Mouse (Mus musculus): ENCODE data around the gene Dab2ip. TPM values are rescaled to one million over a fixed set of nuclear protein-coding genes. Genes with fewer than 3 reads are reported as not detected.

The Dab2ip gene
- polyA plus RNA-seq, 1 experiment from 2014 or later, result 26.3 TPM

GRCm38 (mm10) chr2:35591961-35592724 is 34.1 kb downstream of the Dab2ip start:
- no peaks in the 10 kb centered on the region for H3K36me3 ChIP-seq (ENCODE audit: insufficient read depth, low read length)
- no peak overlapping the region for H3K4me3 ChIP-seq (ENCODE audit: low read length)
- H3K9me3 ChIP-seq (ENCODE audit: low read length), result no peaks in the 10 kb centered on the region
- H3K4me2 ChIP-seq (replicated peaks; ENCODE audit: low read depth, low read length), result no peak overlapping the region
- no peaks in the 10 kb centered on the region for H3K27me3 ChIP-seq (ENCODE audit: insufficient read depth, low read length)
- no peak for ATAC-seq (ENCODE audit: low FRiP score, low TSS enrichment)
- no peak overlapping the region for H3K9ac ChIP-seq (replicated peaks; ENCODE audit: low read length)
- H3K4me1 ChIP-seq (ENCODE audit: insufficient read depth, low read length), result peaks cover 29% of the 10 kb centered on the region
- WGBS, result 56% methylated on average over 14 of the region's 14 CpGs
- no peak overlapping the region for H3K27ac ChIP-seq (ENCODE audit: low read length)

GRCm38 (mm10) chr2:35592725-35593392 is 34.8 kb downstream of the Dab2ip start:
- no peaks in the 10 kb centered on the region for H3K27me3 ChIP-seq (ENCODE audit: insufficient read depth, low read length)
- H3K27ac ChIP-seq (ENCODE audit: low read length), result no peak overlapping the region
- H3K4me2 ChIP-seq (replicated peaks; ENCODE audit: low read depth, low read length), result no peak overlapping the region
- H3K9ac ChIP-seq (replicated peaks; ENCODE audit: low read length), result no peak overlapping the region
- peaks cover 36% of the 10 kb centered on the region for H3K4me1 ChIP-seq (ENCODE audit: insufficient read depth, low read length)
- no peak overlapping the region for H3K4me3 ChIP-seq (ENCODE audit: low read length)
- H3K9me3 ChIP-seq (ENCODE audit: low read length), result no peaks in the 10 kb centered on the region
- H3K36me3 ChIP-seq (ENCODE audit: insufficient read depth, low read length), result no peaks in the 10 kb centered on the region
- no peak for ATAC-seq (ENCODE audit: low FRiP score, low TSS enrichment)
- WGBS, result 86% methylated on average over 9 of the region's 9 CpGs

GRCm38 (mm10) chr2:35593889-35594288 is 35.8 kb downstream of the Dab2ip start:
- Histone ChIP-seq H3K27me3 (ENCODE audit: insufficient read depth, low read length) (no peaks in the 10 kb centered on the region), H3K36me3 (ENCODE audit: insufficient read depth, low read length) (no peaks in the 10 kb centered on the region), H3K9ac (replicated peaks; ENCODE audit: low read length) (no peak overlapping the region), H3K9me3 (ENCODE audit: low read length) (no peaks in the 10 kb centered on the region), H3K4me3 (ENCODE audit: low read length) (no peak overlapping the region), H3K4me2 (replicated peaks; ENCODE audit: low read depth, low read length) (no peak overlapping the region), H3K4me1 (ENCODE audit: insufficient read depth, low read length) (peaks cover 41% of the 10 kb centered on the region), H3K27ac (ENCODE audit: low read length) (no peak overlapping the region)
- ATAC-seq (ENCODE audit: low FRiP score, low TSS enrichment), result no peak
- 67% methylated on average over 7 of the region's 7 CpGs for WGBS

GRCm38 (mm10) chr2:35595102-35595501 is 37.0 kb downstream of the Dab2ip start:
- no peaks in the 10 kb centered on the region for H3K36me3 ChIP-seq (ENCODE audit: insufficient read depth, low read length)
- no peak overlapping the region for H3K4me3 ChIP-seq (ENCODE audit: low read length)
- ATAC-seq (ENCODE audit: low FRiP score, low TSS enrichment), result no peak
- H3K27ac ChIP-seq (ENCODE audit: low read length), result no peak overlapping the region
- H3K4me1 ChIP-seq (ENCODE audit: insufficient read depth, low read length), result peaks cover 36% of the 10 kb centered on the region
- H3K9ac ChIP-seq (replicated peaks; ENCODE audit: low read length), result no peak overlapping the region
- H3K9me3 ChIP-seq (ENCODE audit: low read length), result no peaks in the 10 kb centered on the region
- no peak overlapping the region for H3K4me2 ChIP-seq (replicated peaks; ENCODE audit: low read depth, low read length)
- WGBS, result 68% methylated on average over 1 of the region's 1 CpGs
- no peaks in the 10 kb centered on the region for H3K27me3 ChIP-seq (ENCODE audit: insufficient read depth, low read length)

DNA sequence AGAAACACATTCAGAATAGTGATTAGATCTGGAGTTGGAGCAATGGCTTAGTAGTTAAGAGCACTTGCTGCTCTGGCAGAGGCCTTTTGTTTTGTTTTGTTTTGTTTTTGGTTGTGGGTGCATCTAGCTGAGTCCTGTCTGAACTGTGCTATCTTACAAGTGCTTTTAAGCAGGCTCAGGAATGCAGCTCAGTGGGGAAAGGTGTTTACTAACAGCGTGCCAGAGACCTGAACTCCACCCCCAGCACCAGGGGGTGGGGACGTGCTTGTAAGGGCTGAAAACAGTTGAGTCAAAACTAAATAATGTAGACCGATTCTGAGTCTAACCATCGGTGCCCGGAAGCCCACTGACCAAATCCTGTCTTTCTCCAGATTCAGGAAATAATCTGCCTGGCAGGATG is 37.7 kb downstream of the Dab2ip start:
- H3K36me3 ChIP-seq (ENCODE audit: insufficient read depth, low read length), result no peaks in the 10 kb centered on the region
- H3K4me3 ChIP-seq (ENCODE audit: low read length), result no peak overlapping the region
- 63% methylated on average over 5 of the region's 5 CpGs for WGBS
- no peaks in the 10 kb centered on the region for H3K9me3 ChIP-seq (ENCODE audit: low read length)
- no peak overlapping the region for H3K27ac ChIP-seq (ENCODE audit: low read length)
- no peak overlapping the region for H3K4me2 ChIP-seq (replicated peaks; ENCODE audit: low read depth, low read length)
- H3K9ac ChIP-seq (replicated peaks; ENCODE audit: low read length), result no peak overlapping the region
- no peak for ATAC-seq (ENCODE audit: low FRiP score, low TSS enrichment)
- H3K4me1 ChIP-seq (ENCODE audit: insufficient read depth, low read length), result peaks cover 36% of the 10 kb centered on the region
- H3K27me3 ChIP-seq (ENCODE audit: insufficient read depth, low read length), result no peaks in the 10 kb centered on the region

GRCm38 (mm10) chr2:35596796-35597195 is 38.7 kb downstream of the Dab2ip start:
- no peak overlapping the region for H3K4me3 ChIP-seq (ENCODE audit: low read length)
- H3K36me3 ChIP-seq (ENCODE audit: insufficient read depth, low read length), result no peaks in the 10 kb centered on the region
- H3K27ac ChIP-seq (ENCODE audit: low read length), result no peak overlapping the region
- no peak overlapping the region for H3K9ac ChIP-seq (replicated peaks; ENCODE audit: low read length)
- no peak overlapping the region for H3K4me2 ChIP-seq (replicated peaks; ENCODE audit: low read depth, low read length)
- no peaks in the 10 kb centered on the region for H3K9me3 ChIP-seq (ENCODE audit: low read length)
- ATAC-seq (ENCODE audit: low FRiP score, low TSS enrichment), result no peak
- WGBS, result 72% methylated on average over 4 of the region's 4 CpGs
- H3K27me3 ChIP-seq (ENCODE audit: insufficient read depth, low read length), result no peaks in the 10 kb centered on the region
- H3K4me1 ChIP-seq (ENCODE audit: insufficient read depth, low read length), result peaks cover 28% of the 10 kb centered on the region

DNA sequence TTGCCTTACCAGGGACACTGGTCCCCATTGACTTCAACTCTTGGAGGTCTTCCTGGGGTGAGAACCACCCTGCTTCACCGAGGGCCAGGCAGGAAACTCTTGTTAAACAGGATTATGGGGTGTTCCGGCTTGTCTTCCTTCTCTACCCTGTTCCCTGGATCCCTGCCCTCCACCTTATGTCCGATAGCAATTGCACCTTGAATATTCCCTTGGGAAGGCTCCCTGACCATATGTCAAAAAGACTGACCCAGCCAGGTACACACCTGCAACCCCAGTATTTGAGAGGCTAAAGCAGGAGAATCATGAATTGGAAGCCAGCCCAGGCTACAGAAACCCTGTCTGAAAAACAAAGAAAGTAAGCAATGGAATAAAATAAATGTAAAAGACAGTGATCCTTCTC is 40.8 kb downstream of the Dab2ip start:
- no peak for ATAC-seq (ENCODE audit: low FRiP score, low TSS enrichment)
- Histone ChIP-seq H3K36me3 (ENCODE audit: insufficient read depth, low read length) (no peaks in the 10 kb centered on the region), H3K27ac (ENCODE audit: low read length) (no peak overlapping the region), H3K9me3 (ENCODE audit: low read length) (no peaks in the 10 kb centered on the region), H3K9ac (replicated peaks; ENCODE audit: low read length) (no peak overlapping the region), H3K27me3 (ENCODE audit: insufficient read depth, low read length) (no peaks in the 10 kb centered on the region), H3K4me3 (ENCODE audit: low read length) (no peak overlapping the region), H3K4me1 (ENCODE audit: insufficient read depth, low read length) (peaks cover 27% of the 10 kb centered on the region), H3K4me2 (replicated peaks; ENCODE audit: low read depth, low read length) (no peak overlapping the region)
- WGBS, result 48% methylated on average over 3 of the region's 3 CpGs

- ATAC-seq (ENCODE audit: low FRiP score, low TSS enrichment), result no peak
- H3K27me3 ChIP-seq (ENCODE audit: insufficient read depth, low read length), result no peaks in the 10 kb centered on the region
- H3K9ac ChIP-seq (replicated peaks; ENCODE audit: low read length), result no peak overlapping the region
- peaks cover 22% of the 10 kb centered on the region for H3K4me1 ChIP-seq (ENCODE audit: insufficient read depth, low read length)
- no peaks in the 10 kb centered on the region for H3K9me3 ChIP-seq (ENCODE audit: low read length)
- 85% methylated on average over 3 of the region's 3 CpGs for WGBS
- no peak overlapping the region for H3K4me2 ChIP-seq (replicated peaks; ENCODE audit: low read depth, low read length)
- no peak overlapping the region for H3K4me3 ChIP-seq (ENCODE audit: low read length)
- no peak overlapping the region for H3K27ac ChIP-seq (ENCODE audit: low read length)
- no peaks in the 10 kb centered on the region for H3K36me3 ChIP-seq (ENCODE audit: insufficient read depth, low read length)
Observed at GRCm38 (mm10) chr2:35601665-35602064, 43.6 kb downstream of the Dab2ip start.

- Histone ChIP-seq H3K27ac (ENCODE audit: low read length) (no peak overlapping the region), H3K4me1 (ENCODE audit: insufficient read depth, low read length) (peaks cover 40% of the 10 kb centered on the region), H3K27me3 (ENCODE audit: insufficient read depth, low read length) (no peaks in the 10 kb centered on the region), H3K4me3 (ENCODE audit: low read length) (no peak overlapping the region), H3K4me2 (replicated peaks; ENCODE audit: low read depth, low read length) (no peak overlapping the region), H3K36me3 (ENCODE audit: insufficient read depth, low read length) (no peaks in the 10 kb centered on the region), H3K9me3 (ENCODE audit: low read length) (no peaks in the 10 kb centered on the region), H3K9ac (replicated peaks; ENCODE audit: low read length) (no peak overlapping the region)
- no peak for ATAC-seq (ENCODE audit: low FRiP score, low TSS enrichment)
- 14% methylated on average over 8 of the region's 8 CpGs for WGBS
Observed at GRCm38 (mm10) chr2:35607476-35607875, 49.4 kb downstream of the Dab2ip start.

GRCm38 (mm10) chr2:35608856-35609255 is 50.8 kb downstream of the Dab2ip start:
- no peak overlapping the region for H3K4me2 ChIP-seq (replicated peaks; ENCODE audit: low read depth, low read length)
- no peak for ATAC-seq (ENCODE audit: low FRiP score, low TSS enrichment)
- H3K27me3 ChIP-seq (ENCODE audit: insufficient read depth, low read length), result no peaks in the 10 kb centered on the region
- peaks cover 48% of the 10 kb centered on the region for H3K4me1 ChIP-seq (ENCODE audit: insufficient read depth, low read length)
- H3K36me3 ChIP-seq (ENCODE audit: insufficient read depth, low read length), result no peaks in the 10 kb centered on the region
- H3K4me3 ChIP-seq (ENCODE audit: low read length), result no peak overlapping the region
- 90% methylated on average over 7 of the region's 7 CpGs for WGBS
- no peak overlapping the region for H3K9ac ChIP-seq (replicated peaks; ENCODE audit: low read length)
- no peaks in the 10 kb centered on the region for H3K9me3 ChIP-seq (ENCODE audit: low read length)
- H3K27ac ChIP-seq (ENCODE audit: low read length), result no peak overlapping the region
